Mouse (Mus musculus): ENCODE results near the gene Parp14.

GRCm38 (mm10) chr16:35874416-35874815 lies 3.1 kb upstream of the Parp14 start:
- TF ChIP-seq CTCF (conservative IDR thresholded peaks at IDR 0.05; ENCODE audit: low read length), result peak; percentile 78
- TF ChIP-seq POU5F1 (IDR thresholded peaks at IDR 0.05; ENCODE audit: borderline replicate concordance, low read length), result no peak
- no peak for TF ChIP-seq NANOG (IDR thresholded peaks at IDR 0.05; ENCODE audit: borderline replicate concordance, low read length)

All from E14TG2a.4 (cell line).